Mouse (Mus musculus): ENCODE data around the gene Mapk1ip1l.

Mapk1ip1l gene

GRCm38 (mm10) chr14:47297785-47298407 is at the start of gene Mapk1ip1l:
Gene Mapk1ip1l, plus strand, starts transcription at chr14:47298266.
- Histone ChIP-seq H3K4me3 (replicated peaks; ENCODE audit: low read length) (peak within 1 kb of the TSS; percentile 95), H3K36me3 (ENCODE audit: insufficient read depth, low read length) (peaks cover 25% of the 10 kb centered on the region), H3K4me1 (replicated peaks; ENCODE audit: low read depth, low read length) (peaks cover 49% of the 10 kb centered on the region), H3K27me3 (ENCODE audit: insufficient read depth, low read length) (no peaks in the 10 kb centered on the region), H3K9me3 (ENCODE audit: low read length) (no peaks in the 10 kb centered on the region)
- TF ChIP-seq CTCF (conservative IDR thresholded peaks at IDR 0.05; ENCODE audit: low read length): peak; percentile 37; the same call in 1 of the 2 replicates
- TF ChIP-seq NANOG (IDR thresholded peaks at IDR 0.05; ENCODE audit: borderline replicate concordance, low read length): no peak
- TF ChIP-seq POU5F1 (IDR thresholded peaks at IDR 0.05; ENCODE audit: borderline replicate concordance, low read length): no peak

DNA sequence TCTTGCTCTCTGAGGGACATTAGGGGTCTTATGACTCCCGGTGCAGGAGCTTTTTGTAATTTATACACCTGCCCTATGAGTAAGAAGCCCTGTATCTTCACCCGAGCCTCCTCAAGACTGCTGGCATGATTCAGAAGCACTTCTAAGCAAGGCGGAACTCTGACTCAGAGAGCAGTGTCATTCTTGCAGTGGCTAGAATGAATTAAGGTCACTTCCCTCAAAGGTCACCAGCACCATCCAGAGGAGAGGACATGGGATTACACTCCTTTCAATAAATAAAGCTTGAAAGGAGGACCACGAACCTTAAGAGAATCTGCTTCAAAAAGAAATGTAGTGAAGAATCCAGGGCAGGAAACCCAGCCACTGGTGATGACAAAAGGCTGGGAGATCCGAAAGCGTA is 48.2 kb upstream of the Mapk1ip1l start:
- peaks cover 92% of the 10 kb centered on the region for H3K36me3 ChIP-seq (ENCODE audit: insufficient read depth, low read length)
- no peaks in the 10 kb centered on the region for H3K27me3 ChIP-seq (ENCODE audit: insufficient read depth, low read length)
- peaks cover 5% of the 10 kb centered on the region; the same call in 1 of the 2 replicates for H3K4me1 ChIP-seq (replicated peaks; ENCODE audit: low read depth, low read length)
- TF ChIP-seq CTCF (conservative IDR thresholded peaks at IDR 0.05; ENCODE audit: low read length) (no peak), NANOG (IDR thresholded peaks at IDR 0.05; ENCODE audit: borderline replicate concordance, low read length) (no peak), POU5F1 (IDR thresholded peaks at IDR 0.05; ENCODE audit: borderline replicate concordance, low read length) (no peak)
- no peaks in the 10 kb centered on the region for H3K9me3 ChIP-seq (ENCODE audit: low read length)
- H3K4me3 ChIP-seq (replicated peaks; ENCODE audit: low read length): no peak overlapping the region

DNA sequence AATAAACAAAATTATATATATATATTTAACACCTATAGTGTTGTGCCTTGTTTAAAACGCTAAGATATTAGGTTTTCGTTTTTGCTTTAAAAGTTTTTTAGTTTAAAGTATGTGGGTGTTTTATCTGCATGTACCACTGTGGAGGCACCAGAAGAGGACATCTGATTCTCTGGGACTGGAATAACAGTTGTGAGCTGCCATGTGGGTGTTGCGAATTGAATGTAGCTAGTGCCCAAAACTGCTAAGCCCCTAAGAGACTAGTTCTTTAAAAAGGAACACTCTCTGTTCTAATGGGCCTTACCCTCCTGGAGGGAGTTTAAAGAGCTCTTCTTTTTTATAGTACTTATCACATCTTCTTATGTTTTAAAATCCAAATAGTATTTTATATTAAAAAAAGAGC is 33.2 kb upstream of the Mapk1ip1l start:
- Histone ChIP-seq H3K4me1 (replicated peaks; ENCODE audit: low read depth, low read length) (no peaks in the 10 kb centered on the region), H3K4me3 (replicated peaks; ENCODE audit: low read length) (no peak overlapping the region), H3K36me3 (ENCODE audit: insufficient read depth, low read length) (peaks cover 83% of the 10 kb centered on the region), H3K27me3 (ENCODE audit: insufficient read depth, low read length) (no peaks in the 10 kb centered on the region), H3K9me3 (ENCODE audit: low read length) (no peaks in the 10 kb centered on the region)
- TF ChIP-seq NANOG (IDR thresholded peaks at IDR 0.05; ENCODE audit: borderline replicate concordance, low read length) (no peak), POU5F1 (IDR thresholded peaks at IDR 0.05; ENCODE audit: borderline replicate concordance, low read length) (no peak), CTCF (conservative IDR thresholded peaks at IDR 0.05; ENCODE audit: low read length) (no peak)

DNA sequence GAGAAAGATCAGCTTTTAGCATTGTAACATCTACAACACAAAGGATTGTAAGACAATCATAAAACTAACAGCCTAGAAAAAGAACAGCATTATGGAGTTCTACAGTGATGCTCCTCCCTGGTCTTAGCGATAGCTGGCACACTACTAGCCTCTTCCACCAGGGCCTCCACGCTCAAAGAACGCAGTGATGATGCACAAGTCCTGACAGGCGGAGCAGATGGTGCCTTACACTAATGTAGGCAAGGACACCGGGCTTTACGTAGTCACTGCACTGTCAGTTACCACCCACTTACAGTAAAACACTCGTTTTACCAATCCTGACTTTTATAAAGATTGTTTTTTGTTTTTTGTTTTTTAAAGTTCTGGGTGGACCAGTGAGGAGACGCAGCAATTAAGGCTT is 32.2 kb upstream of the Mapk1ip1l start:
- Histone ChIP-seq H3K4me1 (replicated peaks; ENCODE audit: low read depth, low read length) (no peaks in the 10 kb centered on the region), H3K4me3 (replicated peaks; ENCODE audit: low read length) (no peak overlapping the region), H3K36me3 (ENCODE audit: insufficient read depth, low read length) (peaks cover 80% of the 10 kb centered on the region), H3K27me3 (ENCODE audit: insufficient read depth, low read length) (no peaks in the 10 kb centered on the region), H3K9me3 (ENCODE audit: low read length) (no peaks in the 10 kb centered on the region)
- no peak for TF ChIP-seq CTCF (conservative IDR thresholded peaks at IDR 0.05; ENCODE audit: low read length)
- TF ChIP-seq NANOG (IDR thresholded peaks at IDR 0.05; ENCODE audit: borderline replicate concordance, low read length): no peak
- TF ChIP-seq POU5F1 (IDR thresholded peaks at IDR 0.05; ENCODE audit: borderline replicate concordance, low read length): no peak

DNA sequence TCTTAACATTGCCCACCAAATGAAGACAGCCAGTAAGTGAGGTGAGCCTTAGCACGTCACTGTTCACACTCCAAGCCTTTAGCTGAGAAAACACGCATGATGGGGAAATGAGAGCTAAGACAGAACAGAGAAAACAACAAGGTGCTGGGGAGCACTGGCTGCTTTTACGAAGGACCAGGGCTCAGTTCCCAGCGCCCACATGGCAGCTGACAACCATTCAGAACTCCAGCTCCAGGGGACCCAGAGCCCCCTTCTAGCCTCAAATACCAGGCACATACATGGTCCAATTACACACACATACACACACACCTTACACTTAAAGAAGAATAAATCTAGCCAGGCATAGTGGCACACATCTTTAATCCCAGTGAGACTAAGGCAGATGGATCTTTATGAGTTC is 29.0 kb upstream of the Mapk1ip1l start:
- H3K9me3 ChIP-seq (ENCODE audit: low read length): no peaks in the 10 kb centered on the region
- H3K4me3 ChIP-seq (replicated peaks; ENCODE audit: low read length): no peak overlapping the region
- no peaks in the 10 kb centered on the region for H3K27me3 ChIP-seq (ENCODE audit: insufficient read depth, low read length)
- TF ChIP-seq POU5F1 (IDR thresholded peaks at IDR 0.05; ENCODE audit: borderline replicate concordance, low read length) (no peak), CTCF (conservative IDR thresholded peaks at IDR 0.05; ENCODE audit: low read length) (no peak), NANOG (IDR thresholded peaks at IDR 0.05; ENCODE audit: borderline replicate concordance, low read length) (no peak)
- peaks cover 89% of the 10 kb centered on the region for H3K36me3 ChIP-seq (ENCODE audit: insufficient read depth, low read length)
- no peaks in the 10 kb centered on the region for H3K4me1 ChIP-seq (replicated peaks; ENCODE audit: low read depth, low read length)

DNA sequence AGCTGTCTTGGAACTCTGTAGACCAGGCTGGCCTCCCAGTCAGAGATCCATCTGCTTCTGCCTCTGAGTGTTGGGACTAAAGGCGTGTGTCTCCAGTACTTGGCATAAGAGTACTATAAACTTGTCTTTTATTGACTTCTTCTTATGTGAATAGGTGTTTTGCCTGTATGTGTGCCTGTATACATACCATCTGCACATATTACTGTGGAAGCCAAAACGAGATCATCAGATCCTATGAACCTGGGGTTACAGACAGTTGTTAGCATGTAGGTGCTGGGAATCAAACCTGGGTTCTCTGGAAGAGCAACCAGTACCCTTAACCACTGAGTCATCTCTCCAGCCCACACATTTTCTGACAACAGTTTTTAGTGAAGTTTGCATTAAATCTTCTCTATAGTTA is 28.4 kb upstream of the Mapk1ip1l start:
- H3K9me3 ChIP-seq (ENCODE audit: low read length): no peaks in the 10 kb centered on the region
- H3K4me1 ChIP-seq (replicated peaks; ENCODE audit: low read depth, low read length): no peaks in the 10 kb centered on the region
- no peaks in the 10 kb centered on the region for H3K27me3 ChIP-seq (ENCODE audit: insufficient read depth, low read length)
- H3K36me3 ChIP-seq (ENCODE audit: insufficient read depth, low read length): peaks cover 90% of the 10 kb centered on the region
- no peak overlapping the region for H3K4me3 ChIP-seq (replicated peaks; ENCODE audit: low read length)
- TF ChIP-seq CTCF (conservative IDR thresholded peaks at IDR 0.05; ENCODE audit: low read length): no peak
- no peak for TF ChIP-seq NANOG (IDR thresholded peaks at IDR 0.05; ENCODE audit: borderline replicate concordance, low read length)
- no peak for TF ChIP-seq POU5F1 (IDR thresholded peaks at IDR 0.05; ENCODE audit: borderline replicate concordance, low read length)

- TF ChIP-seq NANOG (IDR thresholded peaks at IDR 0.05; ENCODE audit: borderline replicate concordance, low read length): no peak
- no peak for TF ChIP-seq POU5F1 (IDR thresholded peaks at IDR 0.05; ENCODE audit: borderline replicate concordance, low read length)
- TF ChIP-seq CTCF (conservative IDR thresholded peaks at IDR 0.05; ENCODE audit: low read length): no peak
- H3K9me3 ChIP-seq (ENCODE audit: low read length): no peaks in the 10 kb centered on the region
- H3K36me3 ChIP-seq (ENCODE audit: insufficient read depth, low read length): peaks cover 54% of the 10 kb centered on the region
- no peaks in the 10 kb centered on the region for H3K27me3 ChIP-seq (ENCODE audit: insufficient read depth, low read length)
- no peak overlapping the region for H3K4me3 ChIP-seq (replicated peaks; ENCODE audit: low read length)
- peaks cover 12% of the 10 kb centered on the region for H3K4me1 ChIP-seq (replicated peaks; ENCODE audit: low read depth, low read length)
Measured at GRCm38 (mm10) chr14:47273751-47274150, 24.3 kb upstream of the Mapk1ip1l start.

- Histone ChIP-seq H3K4me1 (replicated peaks; ENCODE audit: low read depth, low read length) (peaks cover 12% of the 10 kb centered on the region), H3K36me3 (ENCODE audit: insufficient read depth, low read length) (peaks cover 48% of the 10 kb centered on the region), H3K9me3 (ENCODE audit: low read length) (no peaks in the 10 kb centered on the region), H3K4me3 (replicated peaks; ENCODE audit: low read length) (peak overlapping the region; percentile 96), H3K27me3 (ENCODE audit: insufficient read depth, low read length) (no peaks in the 10 kb centered on the region)
- TF ChIP-seq CTCF (conservative IDR thresholded peaks at IDR 0.05; ENCODE audit: low read length): no peak
- TF ChIP-seq NANOG (IDR thresholded peaks at IDR 0.05; ENCODE audit: borderline replicate concordance, low read length): no peak
- TF ChIP-seq POU5F1 (IDR thresholded peaks at IDR 0.05; ENCODE audit: borderline replicate concordance, low read length): no peak
Measured at GRCm38 (mm10) chr14:47275417-47275816, 22.6 kb upstream of the Mapk1ip1l start.

Measured in E14TG2a.4 (cell line).